Mouse (Mus musculus) forebrain, embryonic 11.5 days (tissue): ENCODE measurements at regions not wholly inside any gene's neighbourhood (a gene's known extent, or its start where the extent isn't known, plus 50 kb on each side); places are given as distances from the start of the nearest gene placed in this dataset.
"Not testable (repeated sequence)": the region's sequence is repeated elsewhere in the genome, so short reads cannot be mapped to it uniquely, and the experiment has no call there.

Experiments
- ATAC-seq: fragments of 200-750 bp; cut with Nextera tagmentation; replicated peaks from 2 replicates; pipeline ENCODE4 v1.8.0; 2017; ENCODE audit warnings: moderate TSS enrichment; ENCODE audit not compliant: low FRiP score
- DNase-seq: peaks from one replicate; pipeline ENCODE4 v3.0.0-alpha.2; 2017; ENCODE audit warnings: low spot score
- H3K27ac ChIP-seq: fragments of 300-500 bp; sonication (generic); 2 replicates; pipeline ENCODE4 v1.5.1; 2014; ENCODE audit warnings: low read depth, low read length
- H3K27me3 ChIP-seq: fragments of 300-500 bp; sonication (generic); 2 replicates; pipeline ENCODE4 v1.6.1; 2014; ENCODE audit warnings: mild to moderate bottlenecking, low read length, mixed read lengths; ENCODE audit not compliant: control insufficient read depth, insufficient read depth
- H3K36me3 ChIP-seq: fragments of 300-500 bp; sonication (generic); 2 replicates; pipeline ENCODE4 v1.6.1; 2014; ENCODE audit warnings: mild to moderate bottlenecking, low read length, moderate library complexity, mixed read lengths; ENCODE audit not compliant: control insufficient read depth, insufficient read depth
- H3K4me1 ChIP-seq: fragments of 300-500 bp; sonication (generic); replicated peaks from 2 replicates; pipeline ENCODE4 v1.6.1; 2014; ENCODE audit warnings: low read length, mixed read lengths; ENCODE audit not compliant: control insufficient read depth, insufficient read depth
- H3K4me2 ChIP-seq: fragments of 300-500 bp; sonication (generic); 2 replicates; pipeline ENCODE4 v1.6.1; 2014; ENCODE audit warnings: low read depth, mild to moderate bottlenecking, low read length, moderate library complexity, mixed read lengths; ENCODE audit not compliant: severe bottlenecking
- H3K4me3 ChIP-seq: fragments of 300-500 bp; sonication (generic); 2 replicates; pipeline ENCODE4 v1.5.1; 2014; ENCODE audit warnings: low read depth, low read length
- H3K9ac ChIP-seq: fragments of 300-500 bp; sonication (generic); 2 replicates; pipeline ENCODE4 v1.6.1; 2014; ENCODE audit warnings: low read length
- H3K9me3 ChIP-seq: fragments of 300-500 bp; sonication (generic); 2 replicates; pipeline ENCODE4 v1.6.1; 2016; ENCODE audit warnings: low read length, mixed read lengths; ENCODE audit not compliant: control insufficient read depth
- WGBS: fragments of 180-500 bp; shearing (Covaris S2); extraction: QIAGEN DNeasy Blood & Tissue Kit; methylation state at CpG from one replicate; pipeline ENCODE4 v1.1.7; 2014; 5-methylcytosine and 5-hydroxymethylcytosine counted together

DNA sequence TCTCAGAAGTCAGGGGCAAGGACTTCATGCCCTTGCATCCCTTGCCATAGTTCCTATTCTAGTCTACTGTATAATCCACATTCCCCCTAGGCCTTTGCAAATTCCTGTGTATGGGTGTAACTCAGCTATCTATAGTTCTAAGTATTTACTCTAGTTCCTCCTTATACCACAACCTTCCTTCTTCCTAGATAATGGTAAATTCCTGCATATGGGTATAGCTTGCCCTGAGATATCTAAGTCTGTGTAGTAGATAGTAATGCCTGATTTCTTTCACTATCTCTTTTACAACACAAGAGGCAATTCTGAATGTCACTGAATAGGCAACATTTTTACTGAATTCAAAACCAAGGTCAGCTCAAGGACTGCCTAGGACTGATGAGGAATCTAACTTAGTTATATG, 1000.2 kb downstream of the Kcnt2 start:
- DNase-seq, H3K9ac ChIP-seq, H3K36me3 ChIP-seq, H3K4me3 ChIP-seq, H3K4me1 ChIP-seq, ATAC-seq, H3K4me2 ChIP-seq, H3K27me3 ChIP-seq, H3K9me3 ChIP-seq, H3K27ac ChIP-seq: not testable (repeated sequence)

DNA sequence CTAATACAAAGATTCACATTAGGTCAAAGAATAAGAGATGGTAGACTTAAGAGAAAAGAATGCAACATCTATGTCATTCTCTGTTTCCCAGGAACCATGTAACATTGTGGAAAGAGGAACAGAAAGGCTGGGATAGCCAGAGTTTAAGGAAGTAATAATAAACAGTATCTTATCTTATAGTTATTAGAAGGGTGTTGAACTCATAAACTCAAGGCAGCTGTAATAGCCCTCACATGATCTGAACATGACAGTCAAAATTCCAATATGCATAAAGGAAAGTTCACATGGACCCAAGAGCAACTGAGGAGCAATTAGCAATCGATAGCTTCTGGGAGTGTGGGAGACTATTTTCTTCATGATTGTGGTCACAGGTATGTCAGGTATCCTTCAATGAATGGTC, 1028.8 kb downstream of the Kcnt2 start:
- WGBS = 83% methylated on average over 1 of the region's 1 CpGs

DNA sequence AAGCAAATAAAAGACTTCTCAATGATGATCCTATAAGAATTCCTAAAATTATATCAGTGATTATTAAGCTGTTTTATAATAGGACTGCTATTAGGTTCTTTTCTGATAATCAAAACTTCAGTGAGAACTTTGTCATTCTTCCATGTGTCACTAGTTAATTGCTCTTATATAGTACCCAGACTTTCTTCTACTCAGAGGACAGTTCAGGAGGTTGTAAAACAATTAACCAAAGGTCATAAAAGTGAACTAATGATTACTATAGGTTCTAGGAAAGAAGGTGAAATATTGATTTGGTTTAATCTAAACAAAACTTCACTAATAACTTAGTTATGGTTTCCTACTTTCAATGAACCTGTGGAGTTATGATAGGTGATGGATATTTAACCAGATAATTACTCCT, 1035.6 kb downstream of the Kcnt2 start:
- DNase-seq = no peak
- no peak overlapping the region for H3K27ac ChIP-seq
- H3K27me3 ChIP-seq = no peaks in the 10 kb centered on the region
- H3K4me3 ChIP-seq = no peak overlapping the region
- H3K4me2 ChIP-seq = no peak overlapping the region
- no peaks in the 10 kb centered on the region for H3K9me3 ChIP-seq
- H3K4me1 ChIP-seq = no peaks in the 10 kb centered on the region
- no peaks in the 10 kb centered on the region for H3K36me3 ChIP-seq
- no peak overlapping the region for H3K9ac ChIP-seq
- no peak for ATAC-seq

More for the DNA sequence above, 1028.8 kb downstream of the Kcnt2 start:
- ATAC-seq = no peak
- no peak overlapping the region for H3K9ac ChIP-seq
- no peak overlapping the region for H3K4me3 ChIP-seq
- no peak overlapping the region for H3K4me2 ChIP-seq
- H3K27me3 ChIP-seq = no peaks in the 10 kb centered on the region
- no peaks in the 10 kb centered on the region for H3K4me1 ChIP-seq
- H3K27ac ChIP-seq = no peak overlapping the region
- H3K9me3 ChIP-seq = no peaks in the 10 kb centered on the region
- DNase-seq = no peak
- H3K36me3 ChIP-seq = no peaks in the 10 kb centered on the region

DNA sequence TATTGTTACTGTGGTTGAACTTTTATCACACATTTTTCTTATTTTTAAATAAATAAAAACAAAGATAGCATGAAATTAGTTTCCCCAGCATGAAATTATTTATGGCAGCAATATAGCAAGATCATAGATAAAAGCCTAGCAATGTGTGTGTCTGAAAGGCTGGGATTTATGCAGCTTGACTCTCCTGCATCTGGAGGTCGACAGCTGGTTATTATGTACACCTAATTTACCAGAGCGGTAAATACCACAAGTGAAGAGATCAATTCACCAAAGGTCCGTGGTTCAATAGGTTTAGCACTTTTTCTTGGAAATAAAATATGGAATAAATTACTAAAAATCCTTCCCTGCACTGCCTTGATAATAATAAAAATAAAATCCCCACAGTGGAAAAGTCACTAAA, 1077.0 kb downstream of the Kcnt2 start:
- DNase-seq = no peak
- Histone ChIP-seq H3K4me1 (no peaks in the 10 kb centered on the region), H3K4me3 (no peak overlapping the region), H3K36me3 (no peaks in the 10 kb centered on the region), H3K27me3 (no peaks in the 10 kb centered on the region), H3K27ac (no peak overlapping the region), H3K9me3 (no peaks in the 10 kb centered on the region), H3K9ac (no peak overlapping the region), H3K4me2 (no peak overlapping the region)
- ATAC-seq = no peak
- WGBS = 56% methylated on average over 3 of the region's 3 CpGs

DNA sequence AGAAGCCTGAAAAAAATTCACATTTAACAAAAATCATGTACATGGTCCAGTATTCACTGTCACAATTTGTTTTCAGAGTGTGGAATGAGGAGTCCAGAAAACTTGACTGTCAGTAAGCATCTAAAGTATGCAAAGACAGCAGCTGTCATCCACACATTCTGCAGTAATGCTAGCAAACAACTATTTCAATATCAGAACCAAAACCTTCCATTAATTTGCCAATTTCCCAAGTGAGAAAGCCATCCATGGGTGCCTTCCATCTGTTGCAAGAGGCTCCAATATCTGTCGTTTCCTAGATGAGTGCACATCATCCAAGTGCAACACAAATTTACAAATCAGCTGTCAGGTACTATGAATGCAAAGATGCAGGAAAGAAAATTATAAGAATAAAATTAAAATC, 1092.1 kb downstream of the Kcnt2 start:
- H3K9ac ChIP-seq = no peak overlapping the region
- no peak overlapping the region for H3K4me2 ChIP-seq
- no peaks in the 10 kb centered on the region for H3K9me3 ChIP-seq
- no peak overlapping the region for H3K4me3 ChIP-seq
- no peak overlapping the region for H3K27ac ChIP-seq
- no peaks in the 10 kb centered on the region for H3K27me3 ChIP-seq
- no peaks in the 10 kb centered on the region for H3K36me3 ChIP-seq
- ATAC-seq (no peak), DNase-seq (no peak)
- no peaks in the 10 kb centered on the region for H3K4me1 ChIP-seq
- 89% methylated on average over 1 of the region's 1 CpGs for WGBS

DNA sequence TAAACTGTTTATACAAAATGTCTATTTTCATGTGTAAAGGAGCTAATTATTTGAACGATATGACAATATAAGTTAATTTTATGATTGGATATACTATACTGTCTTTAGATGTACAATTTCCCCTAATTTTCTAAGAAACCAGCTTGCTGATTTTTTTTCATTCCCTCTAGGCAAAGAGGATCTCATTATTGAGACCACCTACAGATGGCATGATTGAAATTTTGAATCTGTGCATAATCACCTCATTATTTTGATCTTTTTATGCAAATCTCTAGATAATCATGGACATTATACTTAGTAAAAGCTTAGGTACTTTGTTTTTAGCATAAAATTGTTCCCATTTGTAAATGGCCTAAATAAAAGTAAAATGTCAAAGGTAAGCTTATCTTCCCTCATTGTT, 1123.5 kb downstream of the Kcnt2 start:
- Histone ChIP-seq H3K27ac (no peak overlapping the region), H3K4me3 (no peak overlapping the region), H3K36me3 (no peaks in the 10 kb centered on the region), H3K9ac (no peak overlapping the region), H3K27me3 (no peaks in the 10 kb centered on the region), H3K4me1 (no peaks in the 10 kb centered on the region), H3K4me2 (no peak overlapping the region), H3K9me3 (no peaks in the 10 kb centered on the region)
- ATAC-seq (peak; percentile 55; the same call in 1 of the 2 replicates), DNase-seq (no peak)
- WGBS = 75% methylated on average over 1 of the region's 1 CpGs

DNA sequence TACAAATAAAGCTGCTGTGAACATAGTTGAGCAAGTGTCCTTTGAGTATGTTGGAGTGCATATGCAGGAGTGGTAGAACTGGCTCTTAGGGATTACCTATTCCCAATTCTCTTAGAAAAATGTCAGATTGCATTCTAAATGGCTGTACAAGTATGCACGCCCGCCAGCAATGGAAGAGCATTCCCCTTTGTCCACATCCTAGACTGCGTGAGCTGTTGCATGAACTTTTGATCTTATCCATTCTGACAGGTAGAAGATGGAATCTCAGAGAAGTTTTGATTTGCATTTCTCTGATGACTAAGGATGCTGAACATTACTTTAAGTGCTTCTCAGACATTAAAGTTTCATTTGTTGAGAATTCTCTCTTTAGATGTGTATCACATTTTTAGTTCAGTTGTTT, 1130.0 kb downstream of the Kcnt2 start:
- 93% methylated on average over 3 of the region's 3 CpGs for WGBS

DNA sequence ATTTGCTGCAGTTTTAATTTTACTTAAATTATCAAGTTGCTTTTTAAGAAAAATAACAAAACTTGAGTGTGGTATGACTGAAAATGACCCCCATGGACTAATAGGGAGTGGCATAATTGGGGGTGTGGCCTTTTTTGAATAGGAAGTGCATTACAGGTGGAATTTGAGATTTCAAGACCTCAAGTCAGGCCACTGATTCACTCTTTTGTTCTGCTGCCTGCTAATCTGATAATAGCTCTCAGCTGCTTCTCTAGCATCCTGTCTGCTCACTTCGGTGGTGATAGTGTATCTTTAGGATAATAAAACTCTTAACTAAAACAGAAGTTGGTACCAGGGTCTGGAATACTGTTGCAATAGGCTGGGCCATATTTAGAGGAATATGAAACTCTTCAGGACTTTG, 1155.4 kb downstream of the Kcnt2 start:
- 32% methylated on average over 1 of the region's 1 CpGs for WGBS
- no peaks in the 10 kb centered on the region for H3K27me3 ChIP-seq
- no peak for ATAC-seq
- no peaks in the 10 kb centered on the region for H3K36me3 ChIP-seq
- H3K9ac ChIP-seq = no peak overlapping the region
- H3K27ac ChIP-seq = no peak overlapping the region
- no peak overlapping the region for H3K4me2 ChIP-seq
- no peaks in the 10 kb centered on the region for H3K4me1 ChIP-seq
- no peak for DNase-seq
- H3K9me3 ChIP-seq = no peaks in the 10 kb centered on the region
- H3K4me3 ChIP-seq = no peak overlapping the region

More for the DNA sequence above, 1130.0 kb downstream of the Kcnt2 start:
- Histone ChIP-seq H3K27ac (no peak overlapping the region), H3K27me3 (no peaks in the 10 kb centered on the region), H3K9me3 (no peaks in the 10 kb centered on the region), H3K4me2 (no peak overlapping the region), H3K36me3 (no peaks in the 10 kb centered on the region), H3K9ac (no peak overlapping the region), H3K4me3 (no peak overlapping the region), H3K4me1 (no peaks in the 10 kb centered on the region)
- DNase-seq (no peak), ATAC-seq (no peak)

DNA sequence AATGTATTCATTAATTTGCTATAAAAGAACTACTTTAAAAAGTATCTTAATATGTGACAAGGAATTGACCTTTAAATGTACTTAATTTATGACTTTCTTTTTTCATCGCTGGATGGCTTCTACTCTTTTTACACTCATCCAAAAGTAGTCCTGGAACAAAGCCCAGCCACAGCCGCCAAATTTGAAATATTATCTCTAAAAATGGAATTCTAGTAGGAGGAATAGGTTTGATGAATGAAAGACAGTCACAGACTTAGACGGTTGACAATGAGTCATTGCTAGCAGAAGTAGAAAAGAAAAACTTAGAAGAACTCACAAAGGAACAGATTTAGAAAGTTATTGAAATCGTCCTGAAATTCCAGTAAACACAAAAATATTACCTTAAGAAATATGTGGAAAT, 1183.7 kb downstream of the Kcnt2 start:
- H3K4me1 ChIP-seq = no peaks in the 10 kb centered on the region
- no peak overlapping the region for H3K9ac ChIP-seq
- DNase-seq (no peak), ATAC-seq (no peak)
- WGBS = 90% methylated on average over 4 of the region's 4 CpGs
- no peak overlapping the region for H3K4me2 ChIP-seq
- H3K36me3 ChIP-seq = no peaks in the 10 kb centered on the region
- no peak overlapping the region for H3K27ac ChIP-seq
- no peak overlapping the region for H3K4me3 ChIP-seq
- H3K9me3 ChIP-seq = no peaks in the 10 kb centered on the region
- no peaks in the 10 kb centered on the region for H3K27me3 ChIP-seq
